Mouse (Mus musculus): Measurements from ENCODE around the gene Pgbd5. TPM values are rescaled to one million over a fixed set of nuclear protein-coding genes. Genes with fewer than 3 reads are reported as not detected.

The Pgbd5 gene
- polyA plus RNA-seq (2012): not detected in 2 replicates

- H3K4me1 ChIP-seq (ENCODE audit: control insufficient read depth): peaks cover under 1% of the 10 kb centered on the region; the same call in 1 of the 2 replicates
- TF ChIP-seq TAL1 (IDR thresholded peaks at IDR 0.05; ENCODE audit: low read length) (no peak), GATA1 (IDR thresholded peaks at IDR 0.05; ENCODE audit: low read length) (no peak)
- no peaks in the 10 kb centered on the region; the same call in 1 of the 2 replicates for H3K9me3 ChIP-seq (ENCODE audit: control insufficient read depth, low read length)
- no peak within 1 kb of the TSS for H3K4me3 ChIP-seq (replicated peaks)
- peaks cover 8% of the 10 kb centered on the region for H3K27me3 ChIP-seq (ENCODE audit: control insufficient read depth)
- H3K36me3 ChIP-seq (ENCODE audit: control insufficient read depth): no peaks in the 10 kb centered on the region
Observed at GRCm38 (mm10) chr8:124439558-124439957, at the start of gene Pgbd5. Gene Pgbd5 (minus strand): TSS chr8:124439658.

GRCm38 (mm10) chr8:124483356-124484115 lies 44.1 kb upstream of the Pgbd5 start:
- Histone ChIP-seq H3K36me3 (ENCODE audit: control insufficient read depth) (no peaks in the 10 kb centered on the region), H3K27me3 (ENCODE audit: control insufficient read depth) (no peaks in the 10 kb centered on the region), H3K9me3 (ENCODE audit: control insufficient read depth, low read length) (no peaks in the 10 kb centered on the region), H3K4me1 (ENCODE audit: control insufficient read depth) (no peaks in the 10 kb centered on the region), H3K4me3 (replicated peaks) (no peak overlapping the region)
- TF ChIP-seq GATA1 (IDR thresholded peaks at IDR 0.05; ENCODE audit: low read length): no peak
- TF ChIP-seq TAL1 (IDR thresholded peaks at IDR 0.05; ENCODE audit: low read length): no peak

GRCm38 (mm10) chr8:124482790-124483189 lies 43.3 kb upstream of the Pgbd5 start:
- H3K9me3 ChIP-seq (ENCODE audit: control insufficient read depth, low read length): no peaks in the 10 kb centered on the region
- no peaks in the 10 kb centered on the region for H3K36me3 ChIP-seq (ENCODE audit: control insufficient read depth)
- TF ChIP-seq GATA1 (IDR thresholded peaks at IDR 0.05; ENCODE audit: low read length): no peak
- no peaks in the 10 kb centered on the region for H3K4me1 ChIP-seq (ENCODE audit: control insufficient read depth)
- H3K4me3 ChIP-seq (replicated peaks): no peak overlapping the region
- H3K27me3 ChIP-seq (ENCODE audit: control insufficient read depth): no peaks in the 10 kb centered on the region

- H3K36me3 ChIP-seq (ENCODE audit: control insufficient read depth): no peaks in the 10 kb centered on the region
- H3K4me3 ChIP-seq (replicated peaks): no peak overlapping the region
- no peaks in the 10 kb centered on the region for H3K4me1 ChIP-seq (ENCODE audit: control insufficient read depth)
- H3K9me3 ChIP-seq (ENCODE audit: control insufficient read depth, low read length): no peaks in the 10 kb centered on the region
- TF ChIP-seq TAL1 (IDR thresholded peaks at IDR 0.05; ENCODE audit: low read length) (no peak), GATA1 (IDR thresholded peaks at IDR 0.05; ENCODE audit: low read length) (no peak)
- H3K27me3 ChIP-seq (ENCODE audit: control insufficient read depth): no peaks in the 10 kb centered on the region
Observed at GRCm38 (mm10) chr8:124480321-124480720, 40.9 kb upstream of the Pgbd5 start.

GRCm38 (mm10) chr8:124479251-124479650 lies 39.8 kb upstream of the Pgbd5 start:
- Histone ChIP-seq H3K27me3 (ENCODE audit: control insufficient read depth) (no peaks in the 10 kb centered on the region), H3K4me1 (ENCODE audit: control insufficient read depth) (no peaks in the 10 kb centered on the region), H3K4me3 (replicated peaks) (no peak overlapping the region), H3K36me3 (ENCODE audit: control insufficient read depth) (no peaks in the 10 kb centered on the region), H3K9me3 (ENCODE audit: control insufficient read depth, low read length) (no peaks in the 10 kb centered on the region)
- TF ChIP-seq GATA1 (IDR thresholded peaks at IDR 0.05; ENCODE audit: low read length): no peak
- TF ChIP-seq TAL1 (IDR thresholded peaks at IDR 0.05; ENCODE audit: low read length): no peak

GRCm38 (mm10) chr8:124476701-124477100 lies 37.2 kb upstream of the Pgbd5 start:
- Histone ChIP-seq H3K4me3 (replicated peaks) (no peak overlapping the region), H3K27me3 (ENCODE audit: control insufficient read depth) (no peaks in the 10 kb centered on the region)
- TF ChIP-seq TAL1 (IDR thresholded peaks at IDR 0.05; ENCODE audit: low read length) (no peak), GATA1 (IDR thresholded peaks at IDR 0.05; ENCODE audit: low read length) (no peak)

GRCm38 (mm10) chr8:124475690-124476089 lies 36.2 kb upstream of the Pgbd5 start:
- no peaks in the 10 kb centered on the region for H3K4me1 ChIP-seq (ENCODE audit: control insufficient read depth)
- no peak overlapping the region for H3K4me3 ChIP-seq (replicated peaks)
- TF ChIP-seq GATA1 (IDR thresholded peaks at IDR 0.05; ENCODE audit: low read length): no peak
- TF ChIP-seq TAL1 (IDR thresholded peaks at IDR 0.05; ENCODE audit: low read length): no peak
- H3K27me3 ChIP-seq (ENCODE audit: control insufficient read depth): no peaks in the 10 kb centered on the region
- no peaks in the 10 kb centered on the region for H3K9me3 ChIP-seq (ENCODE audit: control insufficient read depth, low read length)
- no peaks in the 10 kb centered on the region for H3K36me3 ChIP-seq (ENCODE audit: control insufficient read depth)

More at GRCm38 (mm10) chr8:124476701-124477100, 37.2 kb upstream of the Pgbd5 start:
- Histone ChIP-seq H3K4me1 (ENCODE audit: control insufficient read depth) (no peaks in the 10 kb centered on the region), H3K36me3 (ENCODE audit: control insufficient read depth) (no peaks in the 10 kb centered on the region), H3K9me3 (ENCODE audit: control insufficient read depth, low read length) (no peaks in the 10 kb centered on the region)

- H3K4me3 ChIP-seq (replicated peaks): no peak overlapping the region
- no peaks in the 10 kb centered on the region for H3K4me1 ChIP-seq (ENCODE audit: control insufficient read depth)
- no peaks in the 10 kb centered on the region for H3K9me3 ChIP-seq (ENCODE audit: control insufficient read depth, low read length)
- H3K27me3 ChIP-seq (ENCODE audit: control insufficient read depth): no peaks in the 10 kb centered on the region
- TF ChIP-seq GATA1 (IDR thresholded peaks at IDR 0.05; ENCODE audit: low read length): no peak
- TF ChIP-seq TAL1 (IDR thresholded peaks at IDR 0.05; ENCODE audit: low read length): no peak
- no peaks in the 10 kb centered on the region for H3K36me3 ChIP-seq (ENCODE audit: control insufficient read depth)
Observed at GRCm38 (mm10) chr8:124464641-124465040, 25.2 kb upstream of the Pgbd5 start.

- no peaks in the 10 kb centered on the region for H3K36me3 ChIP-seq (ENCODE audit: control insufficient read depth)
- no peak overlapping the region for H3K4me3 ChIP-seq (replicated peaks)
- no peaks in the 10 kb centered on the region for H3K4me1 ChIP-seq (ENCODE audit: control insufficient read depth)
- no peak for TF ChIP-seq TAL1 (IDR thresholded peaks at IDR 0.05; ENCODE audit: low read length)
- TF ChIP-seq GATA1 (IDR thresholded peaks at IDR 0.05; ENCODE audit: low read length): no peak
- no peaks in the 10 kb centered on the region for H3K27me3 ChIP-seq (ENCODE audit: control insufficient read depth)
- no peaks in the 10 kb centered on the region for H3K9me3 ChIP-seq (ENCODE audit: control insufficient read depth, low read length)
Observed at GRCm38 (mm10) chr8:124463111-124463510, 23.7 kb upstream of the Pgbd5 start.
